Mouse (Mus musculus): ENCODE results near the gene Rhox2f.
"Not testable (repeated sequence)": the region's sequence is repeated elsewhere in the genome, so short reads cannot be mapped to it uniquely, and the experiment has no call there.

The Rhox2f gene

GRCm38 (mm10) chrX:37571105-37571504 lies at the start of gene Rhox2f:
TSS of gene Rhox2f (plus strand) at chrX:37571405.
- not testable (repeated sequence) for DNase-seq (ENCODE audit: low read depth, low spot score)

GRCm38 (mm10) chrX:37530152-37530551 lies 41.1 kb upstream of the Rhox2f start, which contains the start of gene Rhox2e:
TSS of gene Rhox2e (plus strand) at chrX:37530452.
- not testable (repeated sequence) for DNase-seq (ENCODE audit: low read depth, low spot score)

- not testable (repeated sequence) for DNase-seq (ENCODE audit: low read depth, low spot score)
Measured at GRCm38 (mm10) chrX:37541719-37542118, 29.5 kb upstream of the Rhox2f start, which contains the start of gene Rhox3e. TSS of gene Rhox3e (plus strand) at chrX:37542019.

GRCm38 (mm10) chrX:37557112-37557511 lies 14.1 kb upstream of the Rhox2f start, which contains the start of gene Rhox4e:
TSS of gene Rhox4e (plus strand) at chrX:37557412.
- not testable (repeated sequence) for DNase-seq (ENCODE audit: low read depth, low spot score)

GRCm38 (mm10) chrX:37572638-37573037 lies 1.4 kb downstream of the Rhox2f start:
- DNase-seq (ENCODE audit: low read depth, low spot score): not testable (repeated sequence)

GRCm38 (mm10) chrX:37580692-37581091 lies 9.5 kb downstream of the Rhox2f start, which contains the start of gene Rhox3f:
TSS of gene Rhox3f (plus strand) at chrX:37580992.
- not testable (repeated sequence) for DNase-seq (ENCODE audit: low read depth, low spot score)

- not testable (repeated sequence) for DNase-seq (ENCODE audit: low read depth, low spot score)
Measured at GRCm38 (mm10) chrX:37607604-37608003, 36.4 kb downstream of the Rhox2f start, which contains the start of gene Rhox4f. TSS of gene Rhox4f (minus strand) at chrX:37607704.
